Mouse (Mus musculus) CH12.LX (cell line): ENCODE measurements at regions not wholly inside any gene's neighbourhood (a gene's known extent, or its start where the extent isn't known, plus 50 kb on each side); places are given as distances from the start of the nearest gene placed in this dataset.

Source experiments
- DNase-seq: peaks from one replicate; pipeline ENCODE4 v3.0.0-alpha.2; 2013; ENCODE audit errors: extremely low read depth
- H3K27ac ChIP-seq: 2 replicates; pipeline ENCODE4 v1.5.1; 2012; ENCODE audit warnings: low read depth, mild to moderate bottlenecking, control low read depth, moderate library complexity; ENCODE audit not compliant: insufficient read depth
- H3K27me3 ChIP-seq: replicated peaks from 2 replicates; pipeline ENCODE3; 2012; ENCODE audit warnings: inconsistent platforms
- H3K36me3 ChIP-seq, 2 experiments: replicated peaks in 1 of 2; 2 replicates each; pipeline versions ENCODE3 to v1.6.1; 2012; ENCODE audit warnings: inconsistent platforms in 1 of 2, low read length in 1 of 2, mild to moderate bottlenecking in 1 of 2, mixed read lengths in 1 of 2, moderate library complexity in 1 of 2; ENCODE audit not compliant: control insufficient read depth in 1 of 2, insufficient read depth in 1 of 2
- H3K4me1 ChIP-seq, 2 experiments: 2 replicates each; pipeline ENCODE4 v1.6.1; 2012; ENCODE audit warnings: inconsistent platforms in 1 of 2, moderate library complexity in 1 of 2; ENCODE audit not compliant: insufficient read depth in 2 of 2, control insufficient read depth in 1 of 2
- H3K4me2 ChIP-seq: 2 replicates; pipeline ENCODE4 v1.6.1; 2012; ENCODE audit warnings: low read depth, mild to moderate bottlenecking, control low read depth; ENCODE audit not compliant: poor library complexity, insufficient read depth, severe bottlenecking
- H3K4me3 ChIP-seq, 3 experiments: fragments of 150-350 bp in 1 of 3; sonication (generic) in 1 of 3; replicated peaks in 1 of 3; 2 replicates each; pipeline versions ENCODE3 to v1.5.1; 2011 to 2012; ENCODE audit warnings: low read depth in 2 of 3, low read length in 2 of 3, mild to moderate bottlenecking in 2 of 3, moderate library complexity in 2 of 3, control low read depth in 1 of 3, improper control_type of control experiment in 1 of 3, inconsistent platforms in 1 of 3, mixed read lengths in 1 of 3; ENCODE audit not compliant: poor library complexity in 1 of 3
- H3K79me2 ChIP-seq: replicated peaks from 2 replicates; pipeline ENCODE4 v1.6.1; 2012; ENCODE audit warnings: mild to moderate bottlenecking, moderate library complexity; ENCODE audit not compliant: control insufficient read depth, poor library complexity, insufficient read depth, severe bottlenecking; ENCODE audit errors: extremely low read depth
- H3K9ac ChIP-seq: 2 replicates; pipeline ENCODE4 v1.6.1; 2012; ENCODE audit warnings: low read depth, mild to moderate bottlenecking, control low read depth, moderate library complexity; ENCODE audit not compliant: insufficient read depth
- H3K9me3 ChIP-seq: replicated peaks from 2 replicates; pipeline ENCODE3; 2012; ENCODE audit warnings: low read length, inconsistent platforms, mixed read lengths
- BHLHE40 ChIP-seq: IDR thresholded peaks from 2 replicates; pipeline ENCODE4 v1.6.1; 2011; ENCODE audit warnings: mild to moderate bottlenecking, low read depth, low read length, improper control_type of control experiment
- CHD1 ChIP-seq: IDR thresholded peaks from 2 replicates; pipeline ENCODE4 v1.6.1; 2012; ENCODE audit warnings: low read depth, low read length, improper control_type of control experiment, inconsistent platforms
- CHD2 ChIP-seq: IDR thresholded peaks from 2 replicates; pipeline ENCODE4 v1.6.1; 2011; ENCODE audit warnings: low read length, improper control_type of control experiment
- CTCF ChIP-seq, 2 experiments: IDR thresholded peaks in 1 of 2; conservative IDR thresholded peaks in 1 of 2; 2 replicates each; pipeline ENCODE4 v1.5.1; 2011 to 2012; ENCODE audit warnings: low read depth in 2 of 2, low read length in 2 of 2, improper control_type of control experiment in 1 of 2, inconsistent platforms in 1 of 2, mild to moderate bottlenecking in 1 of 2, moderate library complexity in 1 of 2
- E2F4 ChIP-seq: IDR thresholded peaks from 2 replicates; pipeline ENCODE4 v1.6.1; 2011; ENCODE audit warnings: low read depth, low read length, improper control_type of control experiment; ENCODE audit not compliant: insufficient replicate concordance
- ELF1 ChIP-seq: IDR thresholded peaks from 2 replicates; pipeline ENCODE4 v1.6.1; 2014; ENCODE audit warnings: low read depth, mild to moderate bottlenecking, inconsistent platforms, low read length, improper control_type of control experiment
- EP300 ChIP-seq: IDR thresholded peaks from 2 replicates; pipeline ENCODE4 v1.6.1; 2011; ENCODE audit warnings: low read length, improper control_type of control experiment
- ETS1 ChIP-seq: conservative IDR thresholded peaks from 2 replicates; pipeline ENCODE4 v1.6.1; 2012; ENCODE audit warnings: low read depth, mild to moderate bottlenecking, inconsistent platforms, low read length, improper control_type of control experiment, moderate library complexity
- IRF4 ChIP-seq: IDR thresholded peaks from 2 replicates; pipeline ENCODE4 v1.6.1; 2014; ENCODE audit warnings: low read depth, mild to moderate bottlenecking, inconsistent platforms, low read length, improper control_type of control experiment
- JUN ChIP-seq: IDR thresholded peaks from 2 replicates; pipeline ENCODE4 v1.6.1; 2011; ENCODE audit warnings: low read depth, mild to moderate bottlenecking, low read length, improper control_type of control experiment, moderate library complexity; ENCODE audit not compliant: insufficient read depth
- JUND ChIP-seq: conservative IDR thresholded peaks from 2 replicates; pipeline ENCODE4 v1.6.1; 2011; ENCODE audit warnings: low read depth, low read length, improper control_type of control experiment
- KAT2A ChIP-seq: IDR thresholded peaks from 2 replicates; pipeline ENCODE4 v1.6.1; 2012; ENCODE audit warnings: low read length, improper control_type of control experiment, inconsistent platforms; ENCODE audit not compliant: insufficient replicate concordance
- MAFK ChIP-seq: IDR thresholded peaks from 2 replicates; pipeline ENCODE4 v1.6.1; 2011; ENCODE audit warnings: low read length, improper control_type of control experiment; ENCODE audit not compliant: insufficient replicate concordance
- MAZ ChIP-seq: IDR thresholded peaks from 2 replicates; pipeline ENCODE4 v1.6.1; 2012; ENCODE audit warnings: low read depth, mild to moderate bottlenecking, inconsistent platforms, low read length, improper control_type of control experiment, moderate library complexity
- MEF2A ChIP-seq: IDR thresholded peaks from 2 replicates; pipeline ENCODE4 v1.6.1; 2014; ENCODE audit warnings: low read depth, mild to moderate bottlenecking, inconsistent platforms, low read length, improper control_type of control experiment, borderline replicate concordance
- MXI1 ChIP-seq: IDR thresholded peaks from 2 replicates; pipeline ENCODE4 v1.6.1; 2011; ENCODE audit warnings: mild to moderate bottlenecking, low read depth, low read length, improper control_type of control experiment
- MYC ChIP-seq: IDR thresholded peaks from 2 replicates; pipeline ENCODE4 v1.6.1; 2011; ENCODE audit warnings: low read depth, mild to moderate bottlenecking, improper control_type of control experiment, low read length
- NELFE ChIP-seq: IDR thresholded peaks from 2 replicates; pipeline ENCODE4 v1.6.1; 2011; ENCODE audit warnings: low read depth, low read length, improper control_type of control experiment
- NRF1 ChIP-seq: IDR thresholded peaks from 2 replicates; pipeline ENCODE4 v1.6.1; 2014; ENCODE audit warnings: low read depth, mild to moderate bottlenecking, inconsistent platforms, low read length, improper control_type of control experiment, moderate library complexity
- PAX5 ChIP-seq: IDR thresholded peaks from 2 replicates; pipeline ENCODE4 v1.6.1; 2012; ENCODE audit warnings: low read length, inconsistent platforms, mixed read lengths
- POLR2A ChIP-seq: IDR thresholded peaks from 2 replicates; pipeline ENCODE4 v1.6.1; 2011; ENCODE audit warnings: low read depth, mild to moderate bottlenecking, improper control_type of control experiment, low read length
- RCOR1 ChIP-seq: conservative IDR thresholded peaks from 2 replicates; pipeline ENCODE4 v1.6.1; 2012; ENCODE audit warnings: low read depth, mild to moderate bottlenecking, inconsistent platforms, low read length, improper control_type of control experiment
- SIN3A ChIP-seq: IDR thresholded peaks from 2 replicates; pipeline ENCODE4 v1.6.1; 2012; ENCODE audit warnings: low read length, improper control_type of control experiment, inconsistent platforms
- SMC3 ChIP-seq: IDR thresholded peaks from 2 replicates; pipeline ENCODE4 v1.6.1; 2011; ENCODE audit warnings: low read depth, low read length, improper control_type of control experiment
- TBP ChIP-seq: conservative IDR thresholded peaks from 2 replicates; pipeline ENCODE4 v1.6.1; 2011; ENCODE audit warnings: low read depth, low read length, improper control_type of control experiment
- TCF12 ChIP-seq: IDR thresholded peaks from 2 replicates; pipeline ENCODE4 v1.6.1; 2014; ENCODE audit warnings: low read depth, mild to moderate bottlenecking, inconsistent platforms, low read length, improper control_type of control experiment
- UBTF ChIP-seq: IDR thresholded peaks from 2 replicates; pipeline ENCODE4 v1.6.1; 2012; ENCODE audit warnings: low read depth, mild to moderate bottlenecking, inconsistent platforms, low read length, improper control_type of control experiment, moderate library complexity
- ZC3H11A ChIP-seq: IDR thresholded peaks from 2 replicates; pipeline ENCODE4 v1.6.1; 2012; ENCODE audit warnings: low read depth, mild to moderate bottlenecking, inconsistent platforms, low read length, improper control_type of control experiment
- ZKSCAN1 ChIP-seq: IDR thresholded peaks from 2 replicates; pipeline ENCODE4 v1.6.1; 2012; ENCODE audit warnings: low read depth, inconsistent platforms, low read length, improper control_type of control experiment, borderline replicate concordance
- ZNF384 ChIP-seq: IDR thresholded peaks from 2 replicates; pipeline ENCODE4 v1.6.1; 2012; ENCODE audit warnings: low read depth, low read length, improper control_type of control experiment, inconsistent platforms
- dilution Hi-C: fragments of 300-500 bp; cut with MboI; formaldehyde crosslinking; loops from 2 replicates; pipeline ENCODE4 v1.14.3; 2020; ENCODE audit warnings: low sequenced_read_pairs; ENCODE audit not compliant: extremely low pct_unique_long_range_greater_than_20kb, extremely low pct_ligation_motif_present
- in situ Hi-C: fragments of 300-500 bp; cut with MboI; formaldehyde crosslinking; loops from 3 replicates; pipeline ENCODE4 v1.14.3; 2019; ENCODE audit warnings: low sequenced_read_pairs, low pct_ligation_motif_present, low pct_unique_long_range_greater_than_20kb, mixed read lengths

DNA sequence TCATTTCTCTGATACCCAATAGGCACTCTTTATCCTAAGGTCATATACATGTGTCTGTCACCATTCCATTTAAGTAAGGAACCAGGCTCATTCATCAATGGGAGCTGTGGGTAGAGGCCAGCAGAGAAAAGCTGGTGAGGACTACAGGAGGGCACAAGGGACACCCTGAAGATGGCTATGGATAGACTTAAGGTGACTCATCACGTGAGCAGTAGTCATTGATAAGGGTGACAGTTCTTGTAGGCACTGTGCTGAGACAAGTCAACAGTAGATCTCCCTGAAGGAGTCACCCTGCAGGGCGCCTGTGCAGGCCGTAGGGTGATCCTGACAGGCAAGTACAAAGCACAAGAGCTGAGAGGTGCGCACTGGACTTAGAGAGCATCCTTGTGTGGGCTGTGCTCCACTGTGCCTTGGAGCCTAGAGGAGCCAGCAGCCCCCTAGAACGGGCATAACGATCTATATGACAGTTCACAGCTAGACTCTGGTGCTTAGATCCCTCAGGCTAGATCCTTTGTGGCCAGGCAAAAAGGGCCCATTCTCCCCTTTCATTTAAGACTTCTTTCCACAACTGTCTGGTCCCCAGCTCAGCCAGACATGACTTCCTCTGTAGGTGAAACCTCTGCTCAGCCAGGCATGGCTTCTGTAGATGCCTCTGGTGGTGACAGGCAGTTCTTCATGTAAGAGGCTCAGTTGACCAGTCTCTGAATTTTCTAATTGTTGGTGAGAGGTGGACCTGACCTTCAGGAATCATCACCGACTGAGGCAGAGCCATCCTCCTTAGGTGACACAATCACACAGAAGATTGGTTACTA, 78.6 kb downstream of the Fam43a start (continued):
- TF ChIP-seq EP300: peak; percentile 24; the same call in 1 of the 2 replicates

DNA sequence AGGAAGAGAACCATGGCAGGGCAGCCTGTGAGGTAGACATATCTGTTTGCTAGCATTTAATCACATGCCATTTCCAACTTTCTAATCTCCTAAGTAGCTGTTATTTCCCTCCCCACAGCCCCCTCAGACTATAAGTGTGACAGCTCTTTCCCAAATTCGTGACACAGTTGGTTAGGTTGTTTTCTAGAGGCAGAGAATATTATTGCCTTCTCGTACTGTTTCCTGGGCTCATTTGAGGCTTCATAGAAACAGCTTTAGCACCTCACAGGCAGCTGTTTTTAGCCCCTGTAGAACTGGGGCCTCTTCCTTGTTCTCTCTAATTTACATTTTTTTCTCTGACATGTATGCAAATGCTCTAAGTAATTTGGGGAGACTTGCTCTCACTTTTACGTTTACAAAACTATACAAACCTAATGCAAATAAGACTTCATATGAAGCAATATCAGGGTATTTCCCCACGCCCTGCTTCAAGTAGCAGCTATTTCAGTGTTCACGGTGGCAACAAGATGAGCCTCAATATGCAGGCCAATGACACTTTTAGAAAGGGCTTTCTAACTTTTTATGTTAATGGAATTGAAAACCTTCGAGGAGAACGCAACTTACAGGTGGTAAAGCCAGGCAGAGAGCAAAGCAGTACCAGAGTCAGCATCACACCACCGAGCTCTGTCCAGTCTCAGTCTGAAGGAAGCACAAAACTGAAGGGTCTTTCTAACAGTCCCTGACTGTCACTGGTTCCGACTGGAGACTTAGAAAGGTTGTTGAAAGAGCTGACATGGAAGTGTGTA, 79.4 kb downstream of the Fam43a start:
- peak overlapping the region; percentile 90 for H3K4me2 ChIP-seq
- H3K4me1 ChIP-seq: peaks cover 34 to 77% of the 10 kb centered on the region in 2 experiments
- dilution Hi-C loops (no loop called here), in situ Hi-C loops (loop anchor here (10.0 kb wide), 2 partner anchors 74 to 386 kb away; no protein-coding TSS in a partner anchor)
- no peaks in the 10 kb centered on the region for H3K79me2 ChIP-seq
- H3K9me3 ChIP-seq: peaks cover 13% of the 10 kb centered on the region
- H3K27me3 ChIP-seq: no peaks in the 10 kb centered on the region
- TF ChIP-seq BHLHE40 (peak; percentile 94), MAZ (peak; percentile 94; the same call in 1 of the 2 replicates), ZNF384 (peak; percentile 92), UBTF (no peak), CHD1 (0 out of 2 replicates have a peak, but pooled peaks have one; percentile 25), ELF1 (peak; percentile 89), CTCF (conservative IDR thresholded peaks at IDR 0.05 in 1 of 2, IDR thresholded peaks at IDR 0.05 in 1 of 2; ENCODE audit: low read depth in 2 of 2, low read length in 2 of 2) (no peak), JUN (peak; percentile 74), MEF2A (peak; percentile 98), RCOR1 (peak; percentile 46; the same call in 1 of the 2 replicates), ETS1 (peak; percentile 98), EP300 (peak; percentile 97), NRF1 (no peak), SMC3 (no peak), IRF4 (peak; percentile 94), TCF12 (peak; percentile 98), MYC (0 out of 2 replicates have a peak, but pooled peaks have one; percentile 60), ZC3H11A (no peak), POLR2A (peak; percentile 51), ZKSCAN1 (no peak), NELFE (peak; percentile 57; the same call in 1 of the 2 replicates), SIN3A (peak; percentile 97), PAX5 (no peak), E2F4 (0 out of 2 replicates have a peak, but pooled peaks have one; percentile 38), KAT2A (no peak), MXI1 (0 out of 2 replicates have a peak, but pooled peaks have one; percentile 6), MAFK (peak; percentile 89), TBP (peak; percentile 81), JUND (peak; percentile 77), CHD2 (peak; percentile 85; the same call in 1 of the 2 replicates)
- peak overlapping the region; percentile 97 for H3K27ac ChIP-seq
- peak overlapping the region; percentile 67 for H3K9ac ChIP-seq
- H3K4me3 ChIP-seq: peak overlapping the region in 1 of 3 experiments; percentile 29
- DNase-seq: peak; percentile 99
- H3K36me3 ChIP-seq: no peaks in the 10 kb centered on the region
